Mouse (Mus musculus) stomach, postnatal 0 days (tissue): ENCODE results near the gene Sh3kbp1. TPM values are rescaled to one million over a fixed set of nuclear protein-coding genes. Genes with fewer than 3 reads are reported as not detected.

Experiments used
- ATAC-seq: fragments of 200-750 bp; cut with Nextera tagmentation; 2 replicates; pipeline ENCODE4 v1.8.0; 2017; ENCODE audit not compliant: low FRiP score, low TSS enrichment
- DNase-seq: peaks from one replicate; pipeline ENCODE4 v3.0.0-alpha.2; 2016; ENCODE audit warnings: low spot score
- H3K27ac ChIP-seq: fragments of 300-500 bp; sonication (generic); replicated peaks from 2 replicates; pipeline ENCODE4 v1.5.1; 2014; ENCODE audit warnings: mild to moderate bottlenecking, control low read depth
- H3K27me3 ChIP-seq: fragments of 300-500 bp; sonication (generic); 2 replicates; pipeline ENCODE4 v1.6.1; 2014; ENCODE audit warnings: low read length; ENCODE audit not compliant: control insufficient read depth, insufficient read depth
- H3K36me3 ChIP-seq: fragments of 300-500 bp; sonication (generic); 2 replicates; pipeline ENCODE4 v1.6.1; 2014; ENCODE audit warnings: low read length, mixed read lengths; ENCODE audit not compliant: control insufficient read depth, insufficient read depth
- H3K4me1 ChIP-seq: fragments of 300-500 bp; sonication (generic); replicated peaks from 2 replicates; pipeline ENCODE4 v1.6.1; 2014; ENCODE audit warnings: antibody characterized with exemption; ENCODE audit not compliant: control insufficient read depth, insufficient read depth
- H3K4me2 ChIP-seq: fragments of 300-500 bp; sonication (generic); replicated peaks from 2 replicates; pipeline ENCODE4 v1.6.1; 2014; ENCODE audit warnings: low read depth, mild to moderate bottlenecking, control low read depth, moderate library complexity
- H3K4me3 ChIP-seq: fragments of 300-500 bp; sonication (generic); 2 replicates; pipeline ENCODE4 v1.5.1; 2014; ENCODE audit warnings: low read depth, low read length, control low read depth
- H3K9ac ChIP-seq: fragments of 300-500 bp; sonication (generic); 2 replicates; pipeline ENCODE4 v1.6.1; 2014; ENCODE audit warnings: mild to moderate bottlenecking, low read length, control low read depth, mixed read lengths
- H3K9me3 ChIP-seq: fragments of 300-500 bp; sonication (generic); 2 replicates; pipeline ENCODE4 v1.6.1; 2016; ENCODE audit warnings: low read length; ENCODE audit not compliant: control insufficient read depth
- CTCF ChIP-seq: IDR thresholded peaks from 2 replicates; pipeline ENCODE4 v1.5.1; 2016; ENCODE audit warnings: antibody characterized with exemption, low read depth, mild to moderate bottlenecking, moderate library complexity
- EP300 ChIP-seq: optimal IDR thresholded peaks from 2 replicates; pipeline ENCODE3; 2016; ENCODE audit warnings: antibody characterized with exemption
- WGBS: fragments of 180-500 bp; shearing (Covaris S2); extraction: QIAGEN DNeasy Blood & Tissue Kit; methylation state at CpG from one replicate; pipeline ENCODE4 v1.1.7; 2014; 5-methylcytosine and 5-hydroxymethylcytosine counted together
- polyA plus RNA-seq: library from polyadenylated mRNA; unstranded; fragments of >200 nt; fragmentation: Nextera tagmentation; extraction: Ambion mirVana; gene quantifications from 2 replicates; pipeline ENCODE4 v1.2.1, GENCODE M21; 2015

Sh3kbp1 gene
- polyA plus RNA-seq, 1 experiment from 2014 or later, result 13.3 TPM

DNA sequence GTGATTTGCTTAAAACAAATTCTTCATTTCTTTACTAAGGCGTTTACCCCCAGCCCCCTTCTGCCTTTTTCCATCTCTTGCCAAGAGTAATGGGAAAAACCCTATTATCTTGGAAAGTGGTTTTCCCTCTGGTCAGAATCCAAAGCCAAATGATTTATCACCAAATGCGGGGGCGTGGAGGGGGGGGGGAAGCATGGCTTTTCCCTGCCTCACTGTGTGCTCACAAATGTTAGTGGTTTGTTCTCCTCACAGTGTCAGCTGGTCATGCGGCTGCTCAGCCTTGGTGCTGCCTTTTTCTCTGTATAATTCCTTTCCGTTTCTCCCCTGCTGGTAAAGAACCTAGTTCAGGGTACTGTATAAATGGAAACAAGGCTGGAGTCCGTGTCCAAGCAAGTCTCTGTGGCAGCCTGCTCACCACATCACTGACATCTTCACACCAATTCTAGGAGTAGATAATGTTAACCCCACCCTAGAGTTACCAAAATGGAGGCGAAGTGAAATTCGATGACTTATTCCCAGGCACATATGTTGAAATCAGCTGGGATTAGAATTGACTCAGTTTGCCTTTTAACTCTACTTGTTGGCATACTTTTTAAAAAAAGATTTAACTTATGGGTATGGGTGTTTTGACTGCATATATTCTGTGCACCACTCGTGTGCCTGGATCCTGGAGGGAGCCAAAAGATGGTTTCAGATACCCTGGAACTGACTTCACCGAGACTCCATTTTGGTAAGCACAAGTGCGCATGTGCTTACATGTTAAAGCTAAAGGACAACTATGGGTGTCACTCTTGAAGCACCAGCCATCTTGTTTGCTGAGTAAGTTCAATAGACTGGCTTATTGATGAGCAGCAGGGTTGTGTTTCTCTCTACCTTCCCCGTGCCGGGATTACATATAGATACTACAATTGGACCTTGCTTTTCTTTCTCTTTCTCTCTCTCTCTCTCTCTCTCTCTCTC, 84.3 kb downstream of the Sh3kbp1 start:
- Histone ChIP-seq H3K27me3 (no peaks in the 10 kb centered on the region), H3K27ac (no peak overlapping the region), H3K9me3 (no peaks in the 10 kb centered on the region), H3K4me3 (no peak overlapping the region), H3K9ac (no peak overlapping the region), H3K4me2 (no peak overlapping the region), H3K4me1 (no peaks in the 10 kb centered on the region), H3K36me3 (no peaks in the 10 kb centered on the region)
- WGBS, result 75% methylated on average over 12 of the region's 13 CpGs
- no peak for TF ChIP-seq EP300
- no peak for TF ChIP-seq CTCF
- DNase-seq (no peak), ATAC-seq (no peak)

DNA sequence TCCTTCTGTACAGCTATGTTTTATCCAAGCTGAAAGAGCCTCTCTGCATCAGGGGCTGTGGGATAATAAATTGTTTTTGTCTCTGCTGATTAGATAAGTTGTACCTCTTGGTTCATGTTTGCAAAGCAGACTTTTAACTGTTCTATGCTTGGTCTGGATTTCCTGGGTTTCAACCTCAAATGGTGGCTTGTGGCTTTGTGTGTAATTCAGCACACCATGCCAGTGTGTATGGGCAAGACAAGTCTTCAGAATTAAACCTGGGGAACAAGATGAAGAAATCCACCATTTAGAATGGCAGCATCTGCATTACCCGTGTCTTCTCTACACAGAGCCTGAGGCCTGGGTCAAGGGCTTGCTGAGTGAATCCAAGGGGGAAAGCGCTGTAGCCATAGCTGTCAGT, 86.1 kb downstream of the Sh3kbp1 start:
- Histone ChIP-seq H3K4me3 (no peak overlapping the region), H3K4me2 (no peak overlapping the region), H3K27ac (no peak overlapping the region), H3K9me3 (no peaks in the 10 kb centered on the region), H3K36me3 (no peaks in the 10 kb centered on the region), H3K9ac (no peak overlapping the region), H3K27me3 (no peaks in the 10 kb centered on the region), H3K4me1 (no peaks in the 10 kb centered on the region)
- ATAC-seq (no peak), DNase-seq (no peak)
- WGBS, result 88% methylated on average over 2 of the region's 2 CpGs
- TF ChIP-seq EP300 (no peak), CTCF (no peak)

DNA sequence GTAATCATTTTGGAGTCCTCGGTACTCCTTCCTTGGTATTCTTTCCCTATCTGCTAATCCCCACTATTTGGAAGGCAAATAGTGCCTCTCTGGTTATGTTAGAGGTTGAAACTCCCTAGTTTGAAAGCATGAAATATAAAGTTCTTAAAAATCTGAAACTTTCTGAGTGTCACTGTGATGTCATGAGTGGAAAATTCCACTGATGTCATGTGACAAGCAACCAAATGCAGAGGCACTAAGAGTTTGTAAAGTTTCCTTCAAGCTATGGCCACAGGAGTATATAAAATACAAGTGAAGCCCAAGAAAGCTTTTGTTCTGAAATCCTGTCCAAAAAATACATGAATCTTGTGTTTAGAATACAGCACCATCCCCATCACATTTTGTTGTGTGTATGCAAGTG, 94.3 kb downstream of the Sh3kbp1 start:
- 56% methylated on average over 1 of the region's 1 CpGs for WGBS
- Histone ChIP-seq H3K9ac (no peak overlapping the region), H3K27ac (no peak overlapping the region), H3K9me3 (no peaks in the 10 kb centered on the region), H3K4me3 (no peak overlapping the region), H3K27me3 (no peaks in the 10 kb centered on the region), H3K4me2 (no peak overlapping the region), H3K4me1 (no peaks in the 10 kb centered on the region), H3K36me3 (no peaks in the 10 kb centered on the region)
- no peak for TF ChIP-seq EP300
- TF ChIP-seq CTCF, result no peak
- ATAC-seq (no peak), DNase-seq (no peak)

DNA sequence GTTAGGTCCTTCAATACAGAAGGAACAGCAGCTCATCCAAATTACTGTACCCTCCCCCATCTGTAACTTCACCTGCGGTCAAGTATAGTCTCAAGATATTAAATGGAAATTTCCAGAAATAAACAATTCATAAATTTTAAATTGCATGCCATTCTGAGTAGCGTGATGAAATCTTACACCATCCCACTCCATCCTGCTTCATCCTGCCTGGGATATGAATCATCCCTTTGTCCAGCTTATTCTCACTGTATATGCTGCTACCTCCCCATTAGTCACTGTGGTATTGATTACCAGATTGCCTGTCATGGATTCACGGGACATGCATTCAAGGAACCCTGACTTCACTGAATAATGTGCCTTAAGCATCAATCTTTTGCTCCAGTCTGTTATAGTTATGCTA, 104.3 kb downstream of the Sh3kbp1 start:
- no peak overlapping the region for H3K4me2 ChIP-seq
- no peaks in the 10 kb centered on the region for H3K36me3 ChIP-seq
- ATAC-seq, result no peak
- DNase-seq, result no peak
- no peaks in the 10 kb centered on the region for H3K27me3 ChIP-seq
- H3K9me3 ChIP-seq, result no peaks in the 10 kb centered on the region
- TF ChIP-seq CTCF (no peak), EP300 (no peak)
- no peak overlapping the region for H3K4me3 ChIP-seq
- no peak overlapping the region for H3K27ac ChIP-seq
- H3K9ac ChIP-seq, result no peak overlapping the region
- 61% methylated on average over 3 of the region's 3 CpGs for WGBS
- H3K4me1 ChIP-seq, result no peaks in the 10 kb centered on the region

DNA sequence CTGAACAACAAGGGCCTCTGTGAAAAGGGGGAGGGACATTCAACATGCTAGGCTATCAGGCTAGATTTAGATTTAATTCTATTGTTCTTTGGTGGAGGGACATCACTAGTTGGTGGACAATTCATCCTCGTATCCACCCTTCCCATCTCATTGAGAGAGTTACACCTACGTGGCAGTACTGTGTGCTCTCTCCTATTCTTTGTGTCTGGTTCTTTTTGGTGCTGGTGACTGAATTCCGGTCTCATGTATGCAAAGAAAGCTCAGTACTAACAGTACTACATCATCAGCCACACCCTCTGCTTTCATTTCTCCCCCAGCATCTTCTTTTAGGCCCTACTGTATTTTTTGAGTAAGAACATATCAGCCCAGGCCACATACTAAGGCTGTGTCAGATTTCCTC, 105.8 kb downstream of the Sh3kbp1 start:
- Histone ChIP-seq H3K4me3 (no peak overlapping the region), H3K9ac (no peak overlapping the region), H3K27ac (no peak overlapping the region), H3K4me1 (no peaks in the 10 kb centered on the region), H3K4me2 (no peak overlapping the region), H3K9me3 (no peaks in the 10 kb centered on the region), H3K36me3 (no peaks in the 10 kb centered on the region), H3K27me3 (no peaks in the 10 kb centered on the region)
- TF ChIP-seq EP300 (no peak), CTCF (no peak)
- WGBS, result 84% methylated on average over 3 of the region's 3 CpGs
- ATAC-seq (no peak), DNase-seq (no peak)

DNA sequence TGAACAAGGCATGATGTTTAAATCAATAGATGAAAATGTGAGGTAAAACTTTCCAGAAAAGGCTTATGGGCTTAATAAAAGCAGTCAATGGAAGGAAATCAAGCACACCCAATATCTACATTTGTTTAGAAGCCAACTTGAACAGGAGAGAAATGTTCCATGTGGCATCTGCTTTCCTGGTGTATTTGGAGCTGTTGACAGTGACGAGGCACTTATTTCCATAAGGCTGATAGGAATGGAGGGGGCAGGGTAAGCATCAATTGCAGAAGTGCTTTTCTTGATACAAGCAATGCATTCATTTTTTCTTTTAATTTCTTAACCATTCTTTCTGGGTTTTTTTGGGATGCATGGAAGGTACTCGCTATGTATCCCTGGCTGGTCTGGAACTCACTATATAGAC, 106.9 kb downstream of the Sh3kbp1 start:
- WGBS, result 88% methylated on average over 2 of the region's 2 CpGs
- TF ChIP-seq EP300 (no peak), CTCF (no peak)

More for the DNA sequence above, 106.9 kb downstream of the Sh3kbp1 start:
- H3K4me2 ChIP-seq, result no peak overlapping the region
- ATAC-seq (no peak), DNase-seq (no peak)
- H3K9ac ChIP-seq, result no peak overlapping the region
- H3K27ac ChIP-seq, result no peak overlapping the region
- H3K9me3 ChIP-seq, result no peaks in the 10 kb centered on the region
- no peak overlapping the region for H3K4me3 ChIP-seq
- no peaks in the 10 kb centered on the region for H3K36me3 ChIP-seq
- H3K27me3 ChIP-seq, result no peaks in the 10 kb centered on the region
- H3K4me1 ChIP-seq, result no peaks in the 10 kb centered on the region
